Mouse (Mus musculus): Measurements from ENCODE around the gene Mbtd1. TPM values are rescaled to one million over a fixed set of nuclear protein-coding genes. Genes with fewer than 3 reads are reported as not detected.

Mbtd1 gene
- polyA plus RNA-seq, 1 experiment from 2014 or later, result 32.0 TPM

GRCm38 (mm10) chr11:93972951-93973350 lies 87.3 kb downstream of the Mbtd1 start:
- no peak for DNase-seq (ENCODE audit: low spot score)
- H3K9me3 ChIP-seq (replicated peaks), result no peaks in the 10 kb centered on the region
- no peaks in the 10 kb centered on the region for H3K27me3 ChIP-seq (ENCODE audit: low read depth, poor library complexity, severe bottlenecking)

GRCm38 (mm10) chr11:93979502-93980049 lies 93.9 kb downstream of the Mbtd1 start:
- Histone ChIP-seq H3K4me3 (no peak overlapping the region), H3K27me3 (ENCODE audit: low read depth, poor library complexity, severe bottlenecking) (no peaks in the 10 kb centered on the region), H3K36me3 (no peaks in the 10 kb centered on the region), H3K27ac (replicated peaks) (no peak overlapping the region), H3K4me1 (no peaks in the 10 kb centered on the region), H3K9me3 (replicated peaks) (no peaks in the 10 kb centered on the region)
- no peak for DNase-seq (ENCODE audit: low spot score)
- 76% methylated on average over 6 of the region's 6 CpGs for WGBS

More at GRCm38 (mm10) chr11:93972951-93973350, 87.3 kb downstream of the Mbtd1 start:
- Histone ChIP-seq H3K4me3 (no peak overlapping the region), H3K27ac (replicated peaks) (no peak overlapping the region), H3K36me3 (no peaks in the 10 kb centered on the region), H3K4me1 (peaks cover 8% of the 10 kb centered on the region)
- WGBS, result 94% methylated on average over 5 of the region's 5 CpGs

- Histone ChIP-seq H3K4me1 (no peaks in the 10 kb centered on the region), H3K9me3 (replicated peaks) (no peaks in the 10 kb centered on the region), H3K4me3 (no peak overlapping the region), H3K27me3 (ENCODE audit: low read depth, poor library complexity, severe bottlenecking) (no peaks in the 10 kb centered on the region), H3K36me3 (no peaks in the 10 kb centered on the region), H3K27ac (replicated peaks) (no peak overlapping the region)
- WGBS, result 90% methylated on average over 3 of the region's 3 CpGs
- no peak for DNase-seq (ENCODE audit: low spot score)
Observed at GRCm38 (mm10) chr11:93984619-93985018, 99.0 kb downstream of the Mbtd1 start.

- DNase-seq (ENCODE audit: low spot score), result no peak
- Histone ChIP-seq H3K36me3 (no peaks in the 10 kb centered on the region), H3K27ac (replicated peaks) (no peak overlapping the region), H3K9me3 (replicated peaks) (no peaks in the 10 kb centered on the region), H3K4me3 (no peak overlapping the region), H3K4me1 (no peaks in the 10 kb centered on the region), H3K27me3 (ENCODE audit: low read depth, poor library complexity, severe bottlenecking) (no peaks in the 10 kb centered on the region)
- WGBS, result 87% methylated on average over 5 of the region's 5 CpGs
Observed at GRCm38 (mm10) chr11:93985265-93985664, 99.6 kb downstream of the Mbtd1 start.

GRCm38 (mm10) chr11:93986298-93986697 lies 100.6 kb downstream of the Mbtd1 start:
- Histone ChIP-seq H3K27ac (replicated peaks) (no peak overlapping the region), H3K4me3 (no peak overlapping the region), H3K9me3 (replicated peaks) (no peaks in the 10 kb centered on the region), H3K4me1 (no peaks in the 10 kb centered on the region), H3K27me3 (ENCODE audit: low read depth, poor library complexity, severe bottlenecking) (no peaks in the 10 kb centered on the region), H3K36me3 (no peaks in the 10 kb centered on the region)
- DNase-seq (ENCODE audit: low spot score), result no peak

- Histone ChIP-seq H3K27ac (replicated peaks) (no peak overlapping the region), H3K36me3 (no peaks in the 10 kb centered on the region), H3K4me3 (no peak overlapping the region), H3K4me1 (no peaks in the 10 kb centered on the region), H3K9me3 (replicated peaks) (no peaks in the 10 kb centered on the region), H3K27me3 (ENCODE audit: low read depth, poor library complexity, severe bottlenecking) (no peaks in the 10 kb centered on the region)
- WGBS, result 89% methylated on average over 4 of the region's 4 CpGs
- DNase-seq (ENCODE audit: low spot score), result no peak
Observed at GRCm38 (mm10) chr11:93987026-93987425, 101.4 kb downstream of the Mbtd1 start.

- Histone ChIP-seq H3K4me3 (no peak overlapping the region), H3K27me3 (ENCODE audit: low read depth, poor library complexity, severe bottlenecking) (no peaks in the 10 kb centered on the region), H3K9me3 (replicated peaks) (no peaks in the 10 kb centered on the region), H3K36me3 (no peaks in the 10 kb centered on the region), H3K4me1 (no peaks in the 10 kb centered on the region), H3K27ac (replicated peaks) (no peak overlapping the region)
- DNase-seq (ENCODE audit: low spot score), result no peak
- WGBS, result 76% methylated on average over 8 of the region's 8 CpGs
Observed at GRCm38 (mm10) chr11:93987625-93988327, 102.1 kb downstream of the Mbtd1 start.

GRCm38 (mm10) chr11:93988328-93989062 lies 102.8 kb downstream of the Mbtd1 start:
- H3K27me3 ChIP-seq (ENCODE audit: low read depth, poor library complexity, severe bottlenecking), result no peaks in the 10 kb centered on the region
- no peaks in the 10 kb centered on the region for H3K36me3 ChIP-seq
- WGBS, result 74% methylated on average over 12 of the region's 12 CpGs

GRCm38 (mm10) chr11:93994531-93994930 lies 108.9 kb downstream of the Mbtd1 start:
- Histone ChIP-seq H3K27ac (replicated peaks) (0 out of 2 replicates have a peak overlapping the region, but pooled peaks have one; percentile 93), H3K36me3 (no peaks in the 10 kb centered on the region), H3K9me3 (replicated peaks) (no peaks in the 10 kb centered on the region), H3K27me3 (ENCODE audit: low read depth, poor library complexity, severe bottlenecking) (no peaks in the 10 kb centered on the region), H3K4me1 (peaks cover 34% of the 10 kb centered on the region), H3K4me3 (peak overlapping the region; percentile 98)
- DNase-seq (ENCODE audit: low spot score), result no peak
- 68% methylated on average over 5 of the region's 5 CpGs for WGBS

More at GRCm38 (mm10) chr11:93988328-93989062, 102.8 kb downstream of the Mbtd1 start:
- no peak for DNase-seq (ENCODE audit: low spot score)
- Histone ChIP-seq H3K27ac (replicated peaks) (no peak overlapping the region; the same call in 1 of the 2 replicates), H3K4me1 (no peaks in the 10 kb centered on the region), H3K4me3 (no peak overlapping the region), H3K9me3 (replicated peaks) (no peaks in the 10 kb centered on the region)

- DNase-seq (ENCODE audit: low spot score), result peak; percentile 35
- peaks cover 34% of the 10 kb centered on the region for H3K4me1 ChIP-seq
- H3K36me3 ChIP-seq, result no peaks in the 10 kb centered on the region
- H3K4me3 ChIP-seq, result peak overlapping the region; percentile 98
- no peaks in the 10 kb centered on the region for H3K9me3 ChIP-seq (replicated peaks)
- H3K27me3 ChIP-seq (ENCODE audit: low read depth, poor library complexity, severe bottlenecking), result no peaks in the 10 kb centered on the region
- peak overlapping the region; percentile 93 for H3K27ac ChIP-seq (replicated peaks)
- WGBS, result 11% methylated on average over 15 of the region's 15 CpGs
Observed at GRCm38 (mm10) chr11:93995111-93995719, 109.6 kb downstream of the Mbtd1 start.

- Histone ChIP-seq H3K27ac (replicated peaks) (peak within 1 kb of the TSS; percentile 93), H3K36me3 (no peaks in the 10 kb centered on the region), H3K9me3 (replicated peaks) (no peaks in the 10 kb centered on the region), H3K4me1 (peaks cover 34% of the 10 kb centered on the region), H3K4me3 (peak within 1 kb of the TSS; percentile 98), H3K27me3 (ENCODE audit: low read depth, poor library complexity, severe bottlenecking) (no peaks in the 10 kb centered on the region)
- DNase-seq (ENCODE audit: low spot score), result peak; percentile 94
- WGBS, result under 1% methylated on average over 70 of the region's 70 CpGs
Observed at GRCm38 (mm10) chr11:93995720-93996305, 110.2 kb downstream of the Mbtd1 start, which contains the start of gene Spag9. Gene Spag9 (plus strand): TSS chr11:93996091.
